Mouse (Mus musculus): ENCODE data around the gene Rgs19. TPM values are rescaled to one million over a fixed set of nuclear protein-coding genes. Genes with fewer than 3 reads are reported as not detected.

The Rgs19 gene
- polyA plus RNA-seq, 1 experiment = 82.8 TPM

- peak; percentile 28 for DNase-seq
- H3K4me1 ChIP-seq (ENCODE audit: control insufficient read depth, insufficient read depth, low read length) = peaks cover 20% of the 10 kb centered on the region
- TF ChIP-seq POLR2A (IDR thresholded peaks at IDR 0.05; ENCODE audit: borderline replicate concordance, extremely low read depth, low read depth, low read length) (no peak), CTCF (IDR thresholded peaks at IDR 0.05; ENCODE audit: insufficient read depth, low read length) (no peak)
- H3K4me3 ChIP-seq (replicated peaks; ENCODE audit: extremely low read depth, low read depth, low read length) = no peak overlapping the region
- 35% methylated on average over 3 of the region's 3 CpGs for WGBS
Measured at GRCm38 (mm10) chr2:181677755-181678098, 16.1 kb downstream of the Rgs19 start.

- peak; percentile 35 for DNase-seq
Measured at GRCm38 (mm10) chr2:181677096-181677754, 16.6 kb downstream of the Rgs19 start.

GRCm38 (mm10) chr2:181676424-181676823, 17.4 kb downstream of the Rgs19 start:
- H3K4me1 ChIP-seq (ENCODE audit: control insufficient read depth, insufficient read depth, low read length) = peaks cover 27% of the 10 kb centered on the region
- 38% methylated on average over 2 of the region's 2 CpGs for WGBS
- H3K4me3 ChIP-seq (replicated peaks; ENCODE audit: extremely low read depth, low read depth, low read length) = no peak overlapping the region
- no peak for TF ChIP-seq CTCF (IDR thresholded peaks at IDR 0.05; ENCODE audit: insufficient read depth, low read length)
- TF ChIP-seq POLR2A (IDR thresholded peaks at IDR 0.05; ENCODE audit: borderline replicate concordance, extremely low read depth, low read depth, low read length) = no peak
- DNase-seq = no peak

More at GRCm38 (mm10) chr2:181677096-181677754, 16.6 kb downstream of the Rgs19 start:
- Histone ChIP-seq H3K4me1 (ENCODE audit: control insufficient read depth, insufficient read depth, low read length) (peaks cover 23% of the 10 kb centered on the region), H3K4me3 (replicated peaks; ENCODE audit: extremely low read depth, low read depth, low read length) (no peak overlapping the region)
- TF ChIP-seq POLR2A (IDR thresholded peaks at IDR 0.05; ENCODE audit: borderline replicate concordance, extremely low read depth, low read depth, low read length) (peak; percentile 17; the same call in 1 of the 2 replicates), CTCF (IDR thresholded peaks at IDR 0.05; ENCODE audit: insufficient read depth, low read length) (peak; percentile 54)
- 53% methylated on average over 5 of the region's 5 CpGs for WGBS

GRCm38 (mm10) chr2:181675454-181675853, 18.3 kb downstream of the Rgs19 start:
- peak; percentile 71 for DNase-seq
- peak overlapping the region; percentile 37 for H3K4me3 ChIP-seq (replicated peaks; ENCODE audit: extremely low read depth, low read depth, low read length)

GRCm38 (mm10) chr2:181674934-181675333, 18.8 kb downstream of the Rgs19 start:
- no peak overlapping the region for H3K4me3 ChIP-seq (replicated peaks; ENCODE audit: extremely low read depth, low read depth, low read length)

More at GRCm38 (mm10) chr2:181675454-181675853, 18.3 kb downstream of the Rgs19 start:
- peaks cover 23% of the 10 kb centered on the region for H3K4me1 ChIP-seq (ENCODE audit: control insufficient read depth, insufficient read depth, low read length)
- WGBS = 3% methylated on average over 14 of the region's 14 CpGs
- TF ChIP-seq CTCF (IDR thresholded peaks at IDR 0.05; ENCODE audit: insufficient read depth, low read length) = no peak
- peak; percentile 66; the same call in 1 of the 2 replicates for TF ChIP-seq POLR2A (IDR thresholded peaks at IDR 0.05; ENCODE audit: borderline replicate concordance, extremely low read depth, low read depth, low read length)

GRCm38 (mm10) chr2:181673501-181673900, 20.3 kb downstream of the Rgs19 start:
- Histone ChIP-seq H3K4me3 (replicated peaks; ENCODE audit: extremely low read depth, low read depth, low read length) (no peak overlapping the region), H3K4me1 (ENCODE audit: control insufficient read depth, insufficient read depth, low read length) (peaks cover 25% of the 10 kb centered on the region)
- no peak for TF ChIP-seq CTCF (IDR thresholded peaks at IDR 0.05; ENCODE audit: insufficient read depth, low read length)
- TF ChIP-seq POLR2A (IDR thresholded peaks at IDR 0.05; ENCODE audit: borderline replicate concordance, extremely low read depth, low read depth, low read length) = peak; percentile 9; the same call in 1 of the 2 replicates
- no peak for DNase-seq
- WGBS = 23% methylated on average over 1 of the region's 1 CpGs

More at GRCm38 (mm10) chr2:181674934-181675333, 18.8 kb downstream of the Rgs19 start:
- DNase-seq = no peak
- TF ChIP-seq CTCF (IDR thresholded peaks at IDR 0.05; ENCODE audit: insufficient read depth, low read length) (no peak), POLR2A (IDR thresholded peaks at IDR 0.05; ENCODE audit: borderline replicate concordance, extremely low read depth, low read depth, low read length) (no peak)
- peaks cover 23% of the 10 kb centered on the region for H3K4me1 ChIP-seq (ENCODE audit: control insufficient read depth, insufficient read depth, low read length)
- 80% methylated on average over 4 of the region's 4 CpGs for WGBS

- WGBS = 38% methylated on average over 7 of the region's 7 CpGs
- no peak overlapping the region for H3K4me3 ChIP-seq (replicated peaks; ENCODE audit: extremely low read depth, low read depth, low read length)
- H3K4me1 ChIP-seq (ENCODE audit: control insufficient read depth, insufficient read depth, low read length) = peaks cover 22% of the 10 kb centered on the region; the same call in 1 of the 2 replicates
- DNase-seq = no peak
- TF ChIP-seq POLR2A (IDR thresholded peaks at IDR 0.05; ENCODE audit: borderline replicate concordance, extremely low read depth, low read depth, low read length) (no peak), CTCF (IDR thresholded peaks at IDR 0.05; ENCODE audit: insufficient read depth, low read length) (no peak)
Measured at GRCm38 (mm10) chr2:181671984-181672383, 21.8 kb downstream of the Rgs19 start.

- peak; percentile 68 for DNase-seq
- Histone ChIP-seq H3K4me3 (replicated peaks; ENCODE audit: extremely low read depth, low read depth, low read length) (peak within 1 kb of the TSS; percentile 64), H3K4me1 (ENCODE audit: control insufficient read depth, insufficient read depth, low read length) (peaks cover 21% of the 10 kb centered on the region; the same call in 1 of the 2 replicates)
- TF ChIP-seq CTCF (IDR thresholded peaks at IDR 0.05; ENCODE audit: insufficient read depth, low read length) (no peak), POLR2A (IDR thresholded peaks at IDR 0.05; ENCODE audit: borderline replicate concordance, extremely low read depth, low read depth, low read length) (peak; percentile 99)
- 2% methylated on average over 43 of the region's 43 CpGs for WGBS
Measured at GRCm38 (mm10) chr2:181671326-181671725, 22.5 kb downstream of the Rgs19 start, which contains the start of gene Sox18. Gene Sox18 (minus strand): TSS chr2:181671640.

- TF ChIP-seq CTCF (IDR thresholded peaks at IDR 0.05; ENCODE audit: insufficient read depth, low read length) = no peak
- TF ChIP-seq POLR2A (IDR thresholded peaks at IDR 0.05; ENCODE audit: borderline replicate concordance, extremely low read depth, low read depth, low read length) = peak; percentile 4; the same call in 1 of the 2 replicates
- Histone ChIP-seq H3K4me1 (ENCODE audit: control insufficient read depth, insufficient read depth, low read length) (peaks cover 20% of the 10 kb centered on the region; the same call in 1 of the 2 replicates), H3K4me3 (replicated peaks; ENCODE audit: extremely low read depth, low read depth, low read length) (peak overlapping the region; percentile 64)
- WGBS = 2% methylated on average over 41 of the region's 41 CpGs
- no peak for DNase-seq
Measured at GRCm38 (mm10) chr2:181670913-181671311, 22.9 kb downstream of the Rgs19 start.
